Mouse (Mus musculus) bone marrow, adult 2 months (tissue): ENCODE results near the gene Lnx1. TPM values are rescaled to one million over a fixed set of nuclear protein-coding genes. Genes with fewer than 3 reads are reported as not detected.

Source experiments
- H3K27ac ChIP-seq: fragments of 200-500 bp; 2 replicates; pipeline ENCODE4 v1.5.1; 2012; ENCODE audit warnings: low read depth, mild to moderate bottlenecking, control low read depth, inconsistent platforms, low read length; ENCODE audit not compliant: control insufficient read depth, poor library complexity, insufficient read depth
- H3K4me1 ChIP-seq: fragments of 200-500 bp; 2 replicates; pipeline ENCODE4 v1.6.1; 2011; ENCODE audit warnings: low read length; ENCODE audit not compliant: control insufficient read depth, insufficient read depth
- H3K4me3 ChIP-seq: fragments of 200-500 bp; replicated peaks from 2 replicates; pipeline ENCODE3; 2011; ENCODE audit warnings: mild to moderate bottlenecking, low read depth, low read length, control low read depth; ENCODE audit not compliant: control insufficient read depth
- CTCF ChIP-seq: fragments of 200-500 bp; IDR thresholded peaks from 2 replicates; pipeline ENCODE4 v1.5.1; 2011; ENCODE audit warnings: low read length, control low read depth; ENCODE audit not compliant: control insufficient read depth, insufficient read depth
- POLR2A ChIP-seq: fragments of 200-500 bp; IDR thresholded peaks from 2 replicates; pipeline ENCODE4 v1.6.1; 2011; ENCODE audit warnings: low read depth, mild to moderate bottlenecking, control low read depth, low read length, borderline replicate concordance; ENCODE audit not compliant: control insufficient read depth
- WGBS: fragments of 180-500 bp; shearing (Covaris S2); methylation state at CpG from one replicate; pipeline ENCODE4 v1.1.7; 2018; 5-methylcytosine and 5-hydroxymethylcytosine counted together
- polyA plus RNA-seq: library from polyadenylated mRNA; stranded (reverse); fragments of >200 nt; gene quantifications from 2 replicates; pipeline ENCODE4 v1.2.4, GENCODE M21; 2011; ENCODE audit warnings: low replicate concordance; ENCODE audit not compliant: missing spikeins, insufficient read depth, insufficient read length

The Lnx1 gene
- polyA plus RNA-seq: not detected in 2 replicates

GRCm38 (mm10) chr5:74702766-74703165 lies at the start of gene Lnx1:
Gene Lnx1, minus strand, starts transcription at chr5:74702912.
- WGBS: 84% methylated on average over 11 of the region's 11 CpGs

DNA sequence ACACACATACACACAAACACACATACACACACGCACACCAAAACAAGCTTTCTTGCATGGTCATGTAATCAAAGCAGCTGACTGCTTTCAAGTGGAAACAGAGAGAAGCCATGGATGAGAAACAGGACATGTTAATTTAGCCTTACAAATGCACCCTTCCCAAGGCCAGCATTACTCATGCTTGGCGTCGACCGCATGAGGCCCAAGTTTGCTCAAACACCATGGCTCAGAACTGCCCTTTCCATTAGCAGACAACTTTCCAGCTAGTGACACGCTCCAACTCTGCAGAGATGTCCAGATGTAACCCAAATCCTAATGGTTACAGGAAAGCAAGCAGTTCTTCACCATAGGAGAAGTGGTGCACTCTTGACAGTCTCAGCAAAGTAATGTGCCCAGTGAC lies 47.8 kb upstream of the Lnx1 start:
- Histone ChIP-seq H3K4me3 (no peak overlapping the region), H3K27ac (no peak overlapping the region), H3K4me1 (no peaks in the 10 kb centered on the region; the same call in 1 of the 2 replicates)
- 87% methylated on average over 5 of the region's 5 CpGs for WGBS
- TF ChIP-seq CTCF (no peak), POLR2A (no peak)

More at GRCm38 (mm10) chr5:74702766-74703165, at the start of gene Lnx1:
- TF ChIP-seq CTCF: no peak
- H3K4me1 ChIP-seq: no peaks in the 10 kb centered on the region; the same call in 1 of the 2 replicates
- no peak within 1 kb of the TSS for H3K4me3 ChIP-seq
- H3K27ac ChIP-seq: no peak within 1 kb of the TSS

DNA sequence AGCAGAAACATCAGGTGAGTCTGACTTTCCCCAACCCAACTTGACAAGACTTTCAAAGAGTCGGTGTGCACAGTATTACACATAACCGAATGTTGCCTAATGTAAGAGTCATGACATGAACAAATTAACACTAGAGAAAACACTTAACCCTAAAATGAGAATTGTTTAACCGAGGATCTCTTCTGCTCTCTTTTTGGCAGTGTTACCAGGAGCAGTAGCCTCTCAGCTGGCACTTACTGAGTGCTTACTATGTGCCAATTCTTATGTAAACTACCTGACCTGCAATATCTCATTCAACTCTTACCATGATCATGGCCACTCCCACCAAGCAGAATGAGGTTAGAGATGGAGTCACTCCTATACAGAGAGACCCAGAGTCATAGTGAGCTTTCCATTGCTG lies 44.8 kb upstream of the Lnx1 start:
- no peaks in the 10 kb centered on the region; the same call in 1 of the 2 replicates for H3K4me1 ChIP-seq
- TF ChIP-seq CTCF (no peak), POLR2A (no peak)
- 66% methylated on average over 3 of the region's 3 CpGs for WGBS

DNA sequence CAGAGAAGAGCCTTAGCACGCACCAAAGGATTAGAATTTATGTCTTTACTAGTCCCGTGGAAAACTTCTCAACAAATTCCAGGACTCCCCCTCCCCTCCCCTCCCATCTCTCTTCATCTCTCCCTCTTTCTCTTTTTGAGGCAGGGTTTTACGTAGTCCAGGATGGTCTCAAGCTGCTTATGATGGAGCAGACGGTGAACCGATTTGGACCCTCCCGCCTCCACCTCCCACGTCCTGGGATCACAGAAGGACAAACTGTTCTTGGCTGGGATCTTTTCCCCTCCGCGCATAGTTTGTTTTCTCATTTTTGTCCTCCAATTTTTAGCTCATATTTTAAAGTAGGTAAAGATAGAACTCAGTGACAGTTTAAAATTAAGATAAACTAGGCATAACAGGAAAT lies 38.2 kb upstream of the Lnx1 start:
- WGBS: 87% methylated on average over 9 of the region's 9 CpGs
- Histone ChIP-seq H3K27ac (no peak overlapping the region), H3K4me3 (no peak overlapping the region), H3K4me1 (no peaks in the 10 kb centered on the region)
- TF ChIP-seq CTCF (no peak), POLR2A (no peak)

More for the DNA sequence above, 44.8 kb upstream of the Lnx1 start:
- H3K27ac ChIP-seq: no peak overlapping the region
- H3K4me3 ChIP-seq: no peak overlapping the region

DNA sequence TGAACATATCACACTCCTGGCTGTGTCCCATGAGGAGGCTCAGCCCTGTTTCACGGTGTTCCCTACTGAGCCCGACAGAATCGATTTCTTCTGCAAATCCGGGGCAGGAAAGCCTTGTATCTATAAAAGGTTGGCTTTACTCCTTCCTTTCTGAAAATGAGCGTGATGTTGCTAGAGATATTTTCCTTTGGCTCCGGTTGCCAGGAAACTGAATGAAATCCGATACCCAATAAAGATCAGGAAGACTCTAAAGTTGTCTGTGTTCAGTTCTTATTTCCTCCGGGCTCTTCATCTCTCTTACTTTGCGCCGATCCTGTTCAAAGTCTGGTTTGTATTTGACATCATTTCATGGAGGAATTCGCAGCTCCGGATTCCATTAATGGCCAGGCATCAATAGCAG lies 36.7 kb upstream of the Lnx1 start:
- WGBS: 80% methylated on average over 12 of the region's 12 CpGs
- Histone ChIP-seq H3K4me1 (no peaks in the 10 kb centered on the region), H3K27ac (no peak overlapping the region), H3K4me3 (no peak overlapping the region)
- no peak for TF ChIP-seq CTCF
- TF ChIP-seq POLR2A: no peak

DNA sequence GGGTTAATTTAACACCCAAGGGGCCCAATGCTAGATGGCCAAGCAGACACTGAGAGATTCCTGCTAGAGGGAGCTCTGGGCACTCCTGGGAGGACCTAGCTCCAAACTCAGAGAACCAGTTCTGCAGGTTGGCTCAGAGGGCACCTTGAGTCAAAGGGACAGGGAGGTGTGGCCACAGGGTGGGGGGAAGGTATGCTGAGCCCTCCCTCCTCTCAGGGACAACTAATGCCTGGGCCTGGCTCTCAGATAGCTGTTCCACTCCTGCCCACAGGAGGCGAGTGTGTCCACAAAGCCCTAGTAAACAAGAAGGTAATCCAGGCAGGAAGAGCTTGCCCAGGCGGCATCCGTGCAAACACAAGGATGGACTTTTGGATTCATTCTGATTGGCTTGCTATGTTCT lies 35.6 kb upstream of the Lnx1 start:
- 76% methylated on average over 3 of the region's 3 CpGs for WGBS

GRCm38 (mm10) chr5:74733885-74734558 lies 31.3 kb upstream of the Lnx1 start:
- H3K27ac ChIP-seq: no peak overlapping the region
- no peak overlapping the region for H3K4me3 ChIP-seq
- no peaks in the 10 kb centered on the region; the same call in 1 of the 2 replicates for H3K4me1 ChIP-seq
- TF ChIP-seq POLR2A (no peak), CTCF (no peak)
- WGBS: 77% methylated on average over 7 of the region's 7 CpGs

More for the DNA sequence above, 35.6 kb upstream of the Lnx1 start:
- TF ChIP-seq POLR2A: no peak
- no peak for TF ChIP-seq CTCF
- Histone ChIP-seq H3K4me3 (no peak overlapping the region), H3K4me1 (no peaks in the 10 kb centered on the region), H3K27ac (no peak overlapping the region)

DNA sequence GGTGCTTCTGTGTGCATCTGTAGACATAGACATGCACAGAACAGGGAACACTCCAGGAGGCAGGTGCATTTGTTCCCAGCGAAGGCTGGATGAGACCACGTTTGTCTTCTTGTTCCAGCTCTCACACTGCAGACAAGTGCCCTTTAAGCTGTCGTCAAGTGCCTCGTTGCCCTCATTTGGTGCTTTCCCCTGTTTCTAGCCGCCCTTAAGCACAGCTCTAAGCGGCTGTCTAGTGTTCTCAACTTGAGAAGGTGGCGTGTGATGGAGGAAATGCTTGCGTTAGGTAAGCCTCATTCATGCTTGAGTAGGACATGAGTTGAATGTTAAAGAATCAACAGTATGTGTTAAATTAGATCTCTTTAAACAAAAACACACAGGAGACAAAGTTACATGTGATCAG lies 29.9 kb upstream of the Lnx1 start:
- no peaks in the 10 kb centered on the region; the same call in 1 of the 2 replicates for H3K4me1 ChIP-seq
- H3K27ac ChIP-seq: no peak overlapping the region
- WGBS: 73% methylated on average over 8 of the region's 8 CpGs
- TF ChIP-seq CTCF: no peak
- TF ChIP-seq POLR2A: no peak
- H3K4me3 ChIP-seq: no peak overlapping the region
